Mouse (Mus musculus): ENCODE measurements around the gene Cgref1. TPM values are rescaled to one million over a fixed set of nuclear protein-coding genes. Genes with fewer than 3 reads are reported as not detected.
A peak's percentile ranks its signal among the peaks of the same experiment; 100 is the strongest.

Cgref1 gene
- polyA plus RNA-seq, 1 experiment from 2014 or later: 6.4 TPM

GRCm38 (mm10) chr5:30916841-30917240 lies 28.6 kb downstream of the Cgref1 start:
- Histone ChIP-seq H3K4me3 (ENCODE audit: low read depth, low read length) (no peak overlapping the region), H3K36me3 (ENCODE audit: control insufficient read depth, insufficient read depth, low read length) (no peaks in the 10 kb centered on the region), H3K27ac (ENCODE audit: low read depth, low read length) (no peak overlapping the region), H3K4me2 (ENCODE audit: low read depth, low read length, severe bottlenecking) (no peak overlapping the region), H3K9ac (ENCODE audit: low read length) (no peak overlapping the region), H3K9me3 (ENCODE audit: control insufficient read depth, low read length) (no peaks in the 10 kb centered on the region), H3K4me1 (replicated peaks; ENCODE audit: control insufficient read depth, insufficient read depth, low read length) (peaks cover 17% of the 10 kb centered on the region), H3K27me3 (ENCODE audit: control insufficient read depth, insufficient read depth, low read length) (no peaks in the 10 kb centered on the region)
- no peak for ATAC-seq (replicated peaks; ENCODE audit: low FRiP score)
- no peak for DNase-seq (ENCODE audit: low spot score)
- 90% methylated on average over 9 of the region's 9 CpGs for WGBS

- no peak overlapping the region for H3K27ac ChIP-seq (ENCODE audit: low read depth, low read length)
- DNase-seq (ENCODE audit: low spot score) (peak; percentile 88), ATAC-seq (replicated peaks; ENCODE audit: low FRiP score) (peak; percentile 85)
- H3K4me1 ChIP-seq (replicated peaks; ENCODE audit: control insufficient read depth, insufficient read depth, low read length): peaks cover 16% of the 10 kb centered on the region; the same call in 1 of the 2 replicates
- H3K4me2 ChIP-seq (ENCODE audit: low read depth, low read length, severe bottlenecking): peak overlapping the region; percentile 34; the same call in 1 of the 2 replicates
- H3K36me3 ChIP-seq (ENCODE audit: control insufficient read depth, insufficient read depth, low read length): no peaks in the 10 kb centered on the region
- no peaks in the 10 kb centered on the region for H3K9me3 ChIP-seq (ENCODE audit: control insufficient read depth, low read length)
- H3K27me3 ChIP-seq (ENCODE audit: control insufficient read depth, insufficient read depth, low read length): no peaks in the 10 kb centered on the region
- WGBS: 7% methylated on average over 7 of the region's 7 CpGs
- no peak overlapping the region for H3K9ac ChIP-seq (ENCODE audit: low read length)
- no peak overlapping the region; the same call in 1 of the 2 replicates for H3K4me3 ChIP-seq (ENCODE audit: low read depth, low read length)
Measured at GRCm38 (mm10) chr5:30915974-30916433, 29.4 kb downstream of the Cgref1 start.

GRCm38 (mm10) chr5:30915456-30915855 lies 29.9 kb downstream of the Cgref1 start:
- Histone ChIP-seq H3K4me1 (replicated peaks; ENCODE audit: control insufficient read depth, insufficient read depth, low read length) (peaks cover 13% of the 10 kb centered on the region; the same call in 1 of the 2 replicates), H3K27me3 (ENCODE audit: control insufficient read depth, insufficient read depth, low read length) (no peaks in the 10 kb centered on the region), H3K27ac (ENCODE audit: low read depth, low read length) (0 out of 2 replicates have a peak overlapping the region, but pooled peaks have one; percentile 8), H3K4me2 (ENCODE audit: low read depth, low read length, severe bottlenecking) (peak overlapping the region; percentile 26; the same call in 1 of the 2 replicates), H3K4me3 (ENCODE audit: low read depth, low read length) (peak overlapping the region; percentile 4; the same call in 1 of the 2 replicates), H3K9ac (ENCODE audit: low read length) (peak overlapping the region; percentile 14; the same call in 1 of the 2 replicates), H3K36me3 (ENCODE audit: control insufficient read depth, insufficient read depth, low read length) (no peaks in the 10 kb centered on the region), H3K9me3 (ENCODE audit: control insufficient read depth, low read length) (no peaks in the 10 kb centered on the region)
- DNase-seq (ENCODE audit: low spot score): no peak
- WGBS: 67% methylated on average over 9 of the region's 9 CpGs
- ATAC-seq (replicated peaks; ENCODE audit: low FRiP score): peak; percentile 42

GRCm38 (mm10) chr5:30914849-30915248 lies 30.5 kb downstream of the Cgref1 start:
- no peak for DNase-seq (ENCODE audit: low spot score)
- no peak overlapping the region for H3K9ac ChIP-seq (ENCODE audit: low read length)
- H3K27ac ChIP-seq (ENCODE audit: low read depth, low read length): no peak overlapping the region
- H3K4me2 ChIP-seq (ENCODE audit: low read depth, low read length, severe bottlenecking): peak overlapping the region; percentile 26; the same call in 1 of the 2 replicates
- H3K27me3 ChIP-seq (ENCODE audit: control insufficient read depth, insufficient read depth, low read length): no peaks in the 10 kb centered on the region
- 0 out of 2 replicates have a peak overlapping the region, but pooled peaks have one; percentile 14 for H3K4me3 ChIP-seq (ENCODE audit: low read depth, low read length)
- ATAC-seq (replicated peaks; ENCODE audit: low FRiP score): no peak
- H3K36me3 ChIP-seq (ENCODE audit: control insufficient read depth, insufficient read depth, low read length): no peaks in the 10 kb centered on the region
- no peaks in the 10 kb centered on the region for H3K9me3 ChIP-seq (ENCODE audit: control insufficient read depth, low read length)
- 68% methylated on average over 6 of the region's 6 CpGs for WGBS
- H3K4me1 ChIP-seq (replicated peaks; ENCODE audit: control insufficient read depth, insufficient read depth, low read length): peaks cover 13% of the 10 kb centered on the region; the same call in 1 of the 2 replicates

- H3K4me3 ChIP-seq (ENCODE audit: low read depth, low read length): peak overlapping the region; percentile 14
- no peaks in the 10 kb centered on the region for H3K9me3 ChIP-seq (ENCODE audit: control insufficient read depth, low read length)
- H3K9ac ChIP-seq (ENCODE audit: low read length): no peak overlapping the region; the same call in 1 of the 2 replicates
- H3K27me3 ChIP-seq (ENCODE audit: control insufficient read depth, insufficient read depth, low read length): no peaks in the 10 kb centered on the region
- H3K36me3 ChIP-seq (ENCODE audit: control insufficient read depth, insufficient read depth, low read length): no peaks in the 10 kb centered on the region
- peak overlapping the region; percentile 42 for H3K27ac ChIP-seq (ENCODE audit: low read depth, low read length)
- ATAC-seq (replicated peaks; ENCODE audit: low FRiP score) (no peak), DNase-seq (ENCODE audit: low spot score) (no peak)
- peaks cover 13% of the 10 kb centered on the region; the same call in 1 of the 2 replicates for H3K4me1 ChIP-seq (replicated peaks; ENCODE audit: control insufficient read depth, insufficient read depth, low read length)
- WGBS: 77% methylated on average over 7 of the region's 7 CpGs
- H3K4me2 ChIP-seq (ENCODE audit: low read depth, low read length, severe bottlenecking): peak overlapping the region; percentile 26; the same call in 1 of the 2 replicates
Measured at GRCm38 (mm10) chr5:30914101-30914635, 31.2 kb downstream of the Cgref1 start.

GRCm38 (mm10) chr5:30913060-30913841 lies 32.1 kb downstream of the Cgref1 start, which contains the start of gene Emilin1:
TSS of gene Emilin1 (plus strand) at chr5:30913402.
- Histone ChIP-seq H3K4me2 (ENCODE audit: low read depth, low read length, severe bottlenecking) (peak within 1 kb of the TSS; percentile 26; the same call in 1 of the 2 replicates), H3K27me3 (ENCODE audit: control insufficient read depth, insufficient read depth, low read length) (0 out of 2 replicates have a peak, but pooled peaks cover 2% of the 10 kb centered on the region), H3K9me3 (ENCODE audit: control insufficient read depth, low read length) (no peaks in the 10 kb centered on the region), H3K9ac (ENCODE audit: low read length) (peak within 1 kb of the TSS; percentile 21), H3K36me3 (ENCODE audit: control insufficient read depth, insufficient read depth, low read length) (no peaks in the 10 kb centered on the region), H3K27ac (ENCODE audit: low read depth, low read length) (peak within 1 kb of the TSS; percentile 42), H3K4me1 (replicated peaks; ENCODE audit: control insufficient read depth, insufficient read depth, low read length) (peaks cover 13% of the 10 kb centered on the region; the same call in 1 of the 2 replicates), H3K4me3 (ENCODE audit: low read depth, low read length) (peak within 1 kb of the TSS; percentile 14)
- ATAC-seq (replicated peaks; ENCODE audit: low FRiP score): no peak
- WGBS: 37% methylated on average over 11 of the region's 13 CpGs
- DNase-seq (ENCODE audit: low spot score): peak; percentile 77

- H3K36me3 ChIP-seq (ENCODE audit: control insufficient read depth, insufficient read depth, low read length): no peaks in the 10 kb centered on the region
- 0 out of 2 replicates have a peak, but pooled peaks cover 2% of the 10 kb centered on the region for H3K27me3 ChIP-seq (ENCODE audit: control insufficient read depth, insufficient read depth, low read length)
- H3K4me2 ChIP-seq (ENCODE audit: low read depth, low read length, severe bottlenecking): no peak overlapping the region
- H3K9ac ChIP-seq (ENCODE audit: low read length): no peak overlapping the region
- DNase-seq (ENCODE audit: low spot score): no peak
- H3K27ac ChIP-seq (ENCODE audit: low read depth, low read length): 0 out of 2 replicates have a peak overlapping the region, but pooled peaks have one; percentile 42
- WGBS: 68% methylated on average over 5 of the region's 5 CpGs
- no peak overlapping the region for H3K4me3 ChIP-seq (ENCODE audit: low read depth, low read length)
- no peak for ATAC-seq (replicated peaks; ENCODE audit: low FRiP score)
- H3K9me3 ChIP-seq (ENCODE audit: control insufficient read depth, low read length): no peaks in the 10 kb centered on the region
- H3K4me1 ChIP-seq (replicated peaks; ENCODE audit: control insufficient read depth, insufficient read depth, low read length): peaks cover 13% of the 10 kb centered on the region; the same call in 1 of the 2 replicates
Measured at GRCm38 (mm10) chr5:30912156-30912555, 33.2 kb downstream of the Cgref1 start.

- Histone ChIP-seq H3K27me3 (ENCODE audit: control insufficient read depth, insufficient read depth, low read length) (0 out of 2 replicates have a peak, but pooled peaks cover 2% of the 10 kb centered on the region), H3K27ac (ENCODE audit: low read depth, low read length) (no peak overlapping the region), H3K9ac (ENCODE audit: low read length) (no peak overlapping the region), H3K4me3 (ENCODE audit: low read depth, low read length) (no peak overlapping the region), H3K4me2 (ENCODE audit: low read depth, low read length, severe bottlenecking) (no peak overlapping the region), H3K9me3 (ENCODE audit: control insufficient read depth, low read length) (no peaks in the 10 kb centered on the region), H3K36me3 (ENCODE audit: control insufficient read depth, insufficient read depth, low read length) (no peaks in the 10 kb centered on the region), H3K4me1 (replicated peaks; ENCODE audit: control insufficient read depth, insufficient read depth, low read length) (peaks cover 12% of the 10 kb centered on the region; the same call in 1 of the 2 replicates)
- DNase-seq (ENCODE audit: low spot score): no peak
- no peak for ATAC-seq (replicated peaks; ENCODE audit: low FRiP score)
Measured at GRCm38 (mm10) chr5:30910481-30910880, 34.9 kb downstream of the Cgref1 start.
